Mouse (Mus musculus) heart, postnatal 14 days (tissue): Measurements from ENCODE around the gene Specc1l. TPM values are rescaled to one million over a fixed set of nuclear protein-coding genes. Genes with fewer than 3 reads are reported as not detected.
"Not testable (repeated sequence)": the region's sequence is repeated elsewhere in the genome, so short reads cannot be mapped to it uniquely, and the experiment has no call there.

Source experiments
- DNase-seq, 2 experiments: peaks; one replicate each; pipeline ENCODE4 v3.0.0; 2021 to 2022
- intact Hi-C: fragments of 180-260 bp; cut with DNase I; formaldehyde crosslinking; loops from one replicate; pipeline ENCODE4 v1.15.1; 2025
- total RNA-seq, 2 experiments: library from RNA; stranded (reverse); gene quantifications; 2 replicates each; pipeline ENCODE4 v1.2.3; 2021

Specc1l gene
- total RNA-seq, 2 experiments from 2014 or later = 38.3 to 42.9 TPM

GRCm38 (mm10) chr10:75337231-75337630, 125.4 kb downstream of the Specc1l start:
- no peak for DNase-seq
- intact Hi-C loops = no loop called here

GRCm38 (mm10) chr10:75338852-75339251, 127.0 kb downstream of the Specc1l start:
- no peak for DNase-seq

GRCm38 (mm10) chr10:75339377-75339776, 127.5 kb downstream of the Specc1l start:
- DNase-seq = no peak
- intact Hi-C loops = no loop called here

More at GRCm38 (mm10) chr10:75338852-75339251, 127.0 kb downstream of the Specc1l start:
- intact Hi-C loops = no loop called here

- intact Hi-C loops = no loop called here
Measured at GRCm38 (mm10) chr10:75341936-75342335, 130.1 kb downstream of the Specc1l start.

GRCm38 (mm10) chr10:75344563-75344962, 132.7 kb downstream of the Specc1l start:
- intact Hi-C loops, DNase-seq: not testable (repeated sequence)

More at GRCm38 (mm10) chr10:75341936-75342335, 130.1 kb downstream of the Specc1l start:
- no peak for DNase-seq

- peak; percentile 52 to 56 for DNase-seq
- intact Hi-C loops = no loop called here
Measured at GRCm38 (mm10) chr10:75345265-75345664, 133.4 kb downstream of the Specc1l start.

GRCm38 (mm10) chr10:75350564-75350963, 138.7 kb downstream of the Specc1l start:
- no peak for DNase-seq
- intact Hi-C loops = no loop called here

- no peak for DNase-seq
Measured at GRCm38 (mm10) chr10:75352541-75352940, 140.7 kb downstream of the Specc1l start.

GRCm38 (mm10) chr10:75353838-75354241, 142.0 kb downstream of the Specc1l start:
- intact Hi-C loops, DNase-seq: not testable (repeated sequence)

More at GRCm38 (mm10) chr10:75352541-75352940, 140.7 kb downstream of the Specc1l start:
- intact Hi-C loops = no loop called here

- DNase-seq = no peak
- intact Hi-C loops = no loop called here
Measured at GRCm38 (mm10) chr10:75355341-75355740, 143.5 kb downstream of the Specc1l start.

Other genes starting within 250 kb of the Specc1l start
- gene Gnaz, start 244.9 kb upstream of the Specc1l start, total RNA-seq = under 1 TPM; 0.60 to 0.98 TPM
- gene Rsph14, start 179.5 kb upstream of the Specc1l start, total RNA-seq = not detected
- 1 to 10 TPM in 1 of 2 experiments, under 1 TPM in 1; 0.80 to 1.2 TPM for gene Rab36, start 175.0 kb upstream of the Specc1l start, total RNA-seq
- gene Bcr, start 151.5 kb upstream of the Specc1l start, total RNA-seq = 10 to 100 TPM; 11.6 to 12.3 TPM
- gene Adora2a, start 104.8 kb downstream of the Specc1l start, total RNA-seq = 10 to 100 TPM; 13.2 to 15.2 TPM
- gene Upb1, start 189.0 kb downstream of the Specc1l start, total RNA-seq = under 1 TPM; 0.22 to 0.34 TPM